Mouse (Mus musculus): ENCODE results near the gene Dnaic1.
A peak's percentile ranks its signal among the peaks of the same experiment; 100 is the strongest.

The Dnaic1 gene

DNA sequence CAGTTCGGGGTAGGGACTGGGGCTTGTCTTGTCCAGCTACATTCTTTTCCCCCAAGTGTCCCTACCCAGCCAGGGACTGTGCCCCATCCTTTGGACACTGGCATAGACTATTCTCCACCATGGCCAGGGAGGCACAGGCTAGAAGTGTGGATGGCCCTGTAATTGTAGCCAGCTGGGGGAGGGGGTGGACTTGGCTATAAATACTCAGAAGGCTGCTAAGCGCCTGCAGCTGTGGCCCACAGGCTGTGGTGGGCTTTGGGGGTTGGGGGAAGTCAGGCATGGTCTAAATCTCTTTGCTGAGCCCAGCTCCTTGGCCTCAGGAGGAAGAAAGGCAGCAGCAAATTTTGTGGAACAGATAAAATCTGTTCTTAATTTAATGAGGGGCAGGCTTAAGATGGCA is 66.3 kb downstream of the Dnaic1 start:
- no peak for DNase-seq (ENCODE audit: low spot score)

DNA sequence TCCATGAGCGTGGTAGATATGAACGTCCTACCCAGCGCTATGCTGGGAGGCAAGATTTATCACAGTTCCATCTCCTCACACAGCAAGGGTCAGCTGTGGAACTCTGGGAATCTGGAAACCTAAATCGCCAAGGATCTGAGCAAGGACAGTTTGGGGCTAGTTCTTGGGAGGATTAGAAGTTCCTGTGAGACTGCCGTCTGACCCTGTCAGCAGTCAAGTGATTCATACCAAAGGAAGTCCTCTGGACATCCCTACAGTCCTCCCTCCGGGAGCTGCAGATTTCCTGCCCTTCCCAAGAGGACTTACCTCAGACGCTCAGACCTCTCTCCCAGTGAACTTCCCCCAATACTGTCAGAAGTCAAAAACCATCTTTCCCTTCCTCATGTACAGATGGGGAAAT is 66.8 kb downstream of the Dnaic1 start:
- no peak for DNase-seq (ENCODE audit: low spot score)

DNA sequence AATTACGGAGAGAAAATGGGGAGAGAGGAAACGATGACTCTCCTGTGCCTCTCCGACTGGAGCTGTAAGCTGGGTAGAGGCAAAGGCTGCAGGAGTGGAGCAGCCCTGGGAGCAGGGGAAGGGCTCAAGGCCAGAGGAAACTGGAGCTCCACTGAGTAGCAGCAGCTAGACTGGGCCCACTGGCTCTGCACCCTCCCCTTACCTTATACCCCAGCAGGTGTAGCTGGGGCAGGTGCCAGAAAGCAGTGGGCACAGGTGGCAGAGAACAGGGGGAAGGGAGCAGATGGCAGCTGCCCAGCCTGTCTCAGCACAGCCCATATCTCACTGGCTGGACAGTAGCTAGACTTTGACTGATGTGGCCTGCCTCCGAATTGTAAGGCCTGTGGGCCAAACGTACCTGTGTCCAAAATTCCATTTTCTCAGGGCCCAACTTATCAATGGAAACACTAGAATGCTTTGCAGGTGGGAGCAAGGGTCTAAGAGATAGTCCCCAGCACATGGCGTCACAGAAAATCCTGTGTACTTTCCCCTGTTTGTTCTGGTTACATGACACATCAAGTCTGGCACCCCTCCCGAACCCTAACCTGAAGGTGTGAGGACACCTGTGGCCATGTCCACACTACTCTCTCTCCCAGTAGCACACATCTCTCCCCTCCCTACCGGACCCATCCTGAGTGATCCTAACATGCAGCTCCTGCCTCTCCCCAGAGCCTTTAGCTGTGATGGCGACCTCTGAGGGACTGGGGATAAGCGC is 67.5 kb downstream of the Dnaic1 start:
- no peak for DNase-seq (ENCODE audit: low spot score)

DNA sequence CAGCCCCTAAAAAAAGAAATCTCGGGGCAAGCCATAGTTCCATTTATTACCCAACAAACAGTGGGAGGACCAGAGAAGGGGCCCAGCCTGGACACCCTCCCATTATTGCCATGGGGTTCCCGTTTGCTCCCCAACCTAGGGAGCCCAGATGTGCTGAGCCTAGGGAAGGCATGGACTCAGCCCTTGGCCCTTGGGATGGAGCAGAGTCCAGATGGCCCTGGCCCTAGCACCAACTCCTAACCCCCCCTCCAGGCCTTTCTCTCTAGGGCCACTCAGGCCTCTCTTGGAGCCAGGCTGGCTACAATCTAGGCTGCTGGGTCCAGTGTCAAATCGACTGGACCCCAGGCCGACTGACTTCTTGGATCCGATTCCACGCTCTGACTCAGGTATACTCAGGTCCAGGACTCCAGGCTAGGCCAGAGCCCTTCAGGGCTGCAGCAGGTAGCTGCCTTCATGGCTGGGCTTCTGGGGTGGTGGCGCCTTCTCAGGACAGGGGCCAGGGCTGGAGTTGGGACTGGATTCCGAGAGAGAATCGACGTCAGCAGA is 68.7 kb downstream of the Dnaic1 start:
- DNase-seq (ENCODE audit: low spot score): no peak

DNA sequence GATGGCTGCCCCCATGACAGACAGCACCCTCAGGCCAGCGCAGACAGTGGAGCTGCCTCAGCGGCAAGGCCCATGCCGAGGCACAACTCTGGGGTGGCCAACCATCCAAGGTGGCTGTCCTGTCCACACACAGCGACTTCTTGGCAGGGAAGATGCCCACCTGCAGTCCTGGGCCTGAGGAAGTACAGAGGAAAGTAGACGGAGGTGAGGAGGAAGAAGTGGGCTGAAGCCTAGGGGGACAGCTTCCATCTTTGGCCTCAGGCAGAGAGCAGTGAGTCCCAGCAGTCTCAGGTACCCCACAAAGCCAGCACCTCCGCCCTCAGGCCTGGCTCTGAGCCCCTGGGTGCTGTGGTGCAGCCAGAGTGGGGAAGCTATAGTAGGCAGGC is 69.2 kb downstream of the Dnaic1 start:
- no peak for DNase-seq (ENCODE audit: low spot score)

DNA sequence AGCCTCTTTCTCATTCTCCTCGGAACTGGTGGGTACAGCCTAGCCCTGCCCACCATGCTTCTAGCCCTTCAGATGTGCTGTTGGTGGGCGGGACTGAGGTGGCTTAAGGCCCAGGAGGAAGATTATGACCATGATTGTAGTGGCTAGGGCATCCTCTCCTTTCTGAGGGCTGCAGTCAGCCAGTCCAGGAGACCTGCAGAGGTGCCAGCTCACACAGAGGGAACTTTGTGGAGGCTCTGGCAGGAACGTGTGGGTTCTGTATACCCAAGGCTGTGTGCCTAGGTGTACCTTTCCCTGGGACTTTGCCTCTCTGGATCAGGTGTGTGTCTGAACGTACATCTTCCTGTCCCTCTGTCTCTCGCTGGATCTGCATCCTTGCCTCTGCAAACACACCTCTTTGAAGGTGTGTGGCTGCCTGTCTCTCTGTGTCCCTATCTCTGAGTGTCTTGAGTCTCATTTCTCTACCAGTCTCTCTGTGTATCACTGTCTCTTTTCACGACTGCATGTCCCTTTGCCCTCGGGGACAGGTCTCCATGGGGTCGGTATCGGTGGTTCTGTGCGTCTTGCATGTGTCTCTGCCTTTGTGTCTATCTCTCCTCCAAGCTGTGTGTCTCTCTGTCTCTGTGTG is 69.8 kb downstream of the Dnaic1 start:
- no peak for DNase-seq (ENCODE audit: low spot score)

DNA sequence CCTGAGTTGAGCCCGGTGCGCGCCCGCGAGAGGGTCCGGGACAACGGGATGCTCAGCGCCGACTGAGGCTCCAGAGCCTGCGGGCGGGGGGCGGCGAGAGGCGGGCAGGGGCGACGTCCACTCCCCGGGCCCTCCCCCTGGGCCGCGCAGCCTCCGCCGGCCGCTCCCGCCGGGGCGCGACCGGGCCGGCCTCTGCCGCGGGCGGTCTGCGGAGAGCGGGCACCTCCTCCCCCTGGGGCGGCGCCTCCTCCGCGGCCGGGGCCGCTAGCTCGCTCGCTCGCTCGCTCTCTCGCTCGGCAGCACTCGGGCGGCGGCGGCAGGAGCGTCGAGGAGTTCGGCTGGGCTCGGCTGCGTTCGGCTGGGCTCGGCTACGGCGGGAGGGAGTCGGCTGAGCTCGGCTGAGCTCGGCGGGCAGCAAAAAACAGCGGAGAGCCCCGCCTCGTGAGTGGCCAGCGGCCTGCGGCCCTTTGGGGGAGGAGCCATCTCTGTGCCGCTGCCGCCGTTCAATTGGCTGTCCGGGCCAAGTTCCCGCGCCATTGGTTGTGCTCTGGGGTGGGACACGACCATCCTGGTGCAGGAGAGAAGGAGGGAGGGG is 70.4 kb downstream of the Dnaic1 start, which contains the start of gene Enho:
Enho (minus strand) TSS at position 412 of the 595 bp plus-strand sequence.
- DNase-seq (ENCODE audit: low spot score): peak; percentile 93

DNA sequence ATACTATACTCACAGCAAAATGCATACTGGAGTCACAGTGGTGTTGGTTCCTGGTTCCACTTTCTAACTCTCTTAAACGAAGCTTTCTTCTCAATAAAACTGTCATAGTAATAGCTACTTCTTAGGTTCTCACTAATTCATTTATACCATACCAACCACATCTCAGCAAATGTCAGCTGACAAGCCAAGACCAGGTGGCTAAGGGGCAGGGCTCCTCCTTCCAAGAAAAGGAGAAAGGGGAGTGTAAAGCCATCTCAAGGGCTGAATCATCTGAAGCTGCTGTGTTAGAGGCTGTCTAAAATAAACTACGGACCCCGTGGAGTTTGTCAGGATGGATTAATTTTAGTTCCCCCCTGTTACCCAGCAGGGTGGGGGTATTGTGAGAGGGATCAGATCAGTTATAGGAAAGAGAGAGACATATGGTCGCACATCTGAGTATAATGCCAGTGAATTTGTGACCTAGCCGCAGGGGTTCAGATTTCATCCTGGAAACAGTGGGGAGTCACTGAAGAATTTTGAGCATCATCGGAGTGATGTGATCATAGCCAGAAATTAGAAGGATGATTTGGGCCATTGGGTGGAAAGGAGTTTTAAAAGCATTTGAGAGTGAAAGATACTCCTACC is 71.7 kb downstream of the Dnaic1 start:
- DNase-seq (ENCODE audit: low spot score): no peak

DNA sequence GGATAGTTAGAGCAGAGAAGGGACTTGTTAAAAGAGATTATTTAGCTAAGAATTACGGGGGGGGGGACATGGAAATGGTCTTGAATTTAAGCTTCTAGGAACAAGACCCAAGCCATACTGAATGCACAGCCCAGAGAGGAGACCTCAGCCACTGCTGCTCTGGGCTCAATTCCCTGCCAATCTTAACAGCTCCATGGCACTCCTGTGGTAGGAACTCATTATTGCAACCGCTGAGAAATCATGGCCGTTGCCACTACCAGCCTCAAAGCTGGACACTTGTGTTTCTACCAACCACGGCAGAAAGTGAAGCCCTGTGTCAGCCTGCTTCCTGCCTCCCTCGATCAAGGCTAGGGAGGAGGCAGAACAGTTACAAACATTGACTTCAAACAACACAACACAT is 75.9 kb downstream of the Dnaic1 start:
- DNase-seq (ENCODE audit: low spot score): no peak

DNA sequence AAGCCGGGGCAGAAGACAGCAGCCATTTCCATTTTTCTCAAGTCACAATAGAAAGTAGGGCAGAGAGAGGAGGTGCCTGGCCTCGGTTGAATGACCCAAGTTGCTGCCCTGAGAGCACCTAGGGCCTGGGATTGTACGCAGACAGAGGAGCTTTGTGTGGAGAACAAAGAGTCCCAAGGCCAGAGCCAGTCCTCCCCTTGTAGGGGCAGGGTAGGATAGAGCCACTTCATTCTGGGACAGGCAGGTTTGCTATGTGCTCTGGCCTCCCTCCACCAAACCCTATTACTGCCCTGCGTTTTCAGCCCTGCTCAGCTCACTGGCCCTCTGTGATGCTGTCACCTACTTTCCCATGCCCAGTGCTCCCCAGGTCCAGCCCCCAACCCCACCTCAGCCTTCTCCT is 78.6 kb downstream of the Dnaic1 start:
- no peak for DNase-seq (ENCODE audit: low spot score)

DNA sequence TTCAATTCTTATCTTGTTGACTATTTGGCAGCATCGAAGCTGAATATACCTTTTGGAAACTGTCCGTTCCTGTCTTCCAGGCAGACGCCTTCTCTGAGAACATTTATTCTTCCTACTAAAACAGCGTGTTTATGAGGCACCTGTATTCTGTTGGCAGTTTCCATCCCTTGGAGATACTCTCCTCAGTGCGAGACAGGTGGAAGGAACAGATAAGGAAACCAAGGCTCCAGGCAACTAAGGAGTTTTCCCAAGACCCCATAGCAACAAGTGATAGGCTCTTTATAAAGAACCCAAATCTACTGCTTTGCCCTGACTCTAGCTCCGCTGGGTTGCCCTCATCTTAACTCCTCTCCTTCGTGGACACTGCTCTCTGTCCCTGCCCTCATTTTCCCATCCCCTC is 79.1 kb downstream of the Dnaic1 start:
- DNase-seq (ENCODE audit: low spot score): no peak

DNA sequence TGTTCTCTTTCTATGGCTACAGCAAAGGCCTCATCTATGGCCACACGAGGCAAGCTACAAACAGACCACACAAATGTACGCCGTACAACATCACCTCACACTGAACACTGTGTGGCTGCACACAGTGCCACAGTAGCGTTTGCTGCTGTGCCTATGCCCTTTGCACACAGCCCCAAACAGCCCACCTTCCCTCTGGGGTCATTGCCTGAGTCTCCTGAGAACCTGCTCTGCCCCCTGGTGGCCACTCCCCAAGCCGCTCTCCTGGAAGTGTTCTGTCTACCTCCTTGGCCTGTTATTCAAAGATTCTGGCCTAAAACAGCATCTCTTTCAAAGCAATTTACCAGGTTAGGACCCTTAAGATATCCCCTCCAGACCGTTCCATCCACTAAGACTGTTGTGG is 83.7 kb downstream of the Dnaic1 start:
- DNase-seq (ENCODE audit: low spot score): peak; percentile 65

DNA sequence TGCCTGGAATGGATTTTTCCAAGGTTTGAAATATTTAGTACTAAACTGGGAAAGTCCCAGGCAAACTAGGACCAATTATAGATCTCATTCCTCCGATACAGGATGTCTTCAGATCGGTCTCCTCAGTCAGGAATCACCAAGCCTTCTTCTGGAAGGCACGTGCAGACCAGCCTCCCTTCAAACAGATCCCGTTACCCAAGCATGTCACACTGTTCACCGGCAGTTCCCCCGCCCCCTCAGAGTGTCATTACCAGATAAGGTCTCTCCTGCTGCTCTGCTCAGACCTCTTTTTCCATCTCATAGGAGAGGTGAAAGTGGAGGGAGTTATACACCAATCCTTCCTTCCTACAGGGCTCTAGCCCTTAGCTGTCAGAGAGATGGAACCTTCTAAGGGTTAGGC is 84.2 kb downstream of the Dnaic1 start:
- DNase-seq (ENCODE audit: low spot score): no peak

DNA sequence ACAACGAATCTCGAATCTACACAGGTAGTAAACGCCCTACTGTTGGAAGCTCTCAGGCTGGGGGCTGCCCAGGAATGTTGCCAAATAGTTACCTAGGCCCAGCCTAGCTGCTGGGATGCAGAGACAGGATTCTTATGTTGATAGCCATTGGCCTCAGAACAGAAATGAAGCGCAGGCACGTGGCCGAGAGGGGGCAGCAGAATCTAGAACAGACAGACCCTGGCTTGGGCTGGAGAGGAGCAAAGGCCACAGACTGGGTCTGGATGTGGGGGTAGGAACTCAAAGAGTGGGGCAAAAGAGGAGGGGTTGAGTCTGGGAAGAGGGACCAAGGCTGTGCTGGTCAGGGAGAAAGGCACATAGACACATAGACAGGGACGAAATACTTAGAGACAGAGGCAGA is 84.6 kb downstream of the Dnaic1 start:
- peak; percentile 52 for DNase-seq (ENCODE audit: low spot score)

DNA sequence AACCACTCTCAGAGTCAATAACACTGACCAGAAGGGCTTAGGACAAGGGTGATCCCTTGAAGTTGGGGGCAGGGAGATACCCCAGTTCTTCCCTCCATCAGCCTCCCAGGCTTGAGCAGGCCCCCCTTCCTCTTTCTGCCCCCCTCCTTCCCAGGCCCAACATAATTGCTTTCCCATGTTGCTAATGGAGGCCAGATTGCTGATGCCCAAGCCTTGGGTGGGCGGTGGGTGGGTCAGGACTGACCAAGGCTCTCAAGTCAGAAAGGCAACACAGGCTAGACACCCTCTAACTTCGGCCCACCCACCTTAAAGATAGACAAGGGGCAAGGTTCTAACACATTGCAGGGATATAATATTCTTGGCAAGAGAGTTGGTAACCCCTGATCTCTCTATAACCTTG is 86.0 kb downstream of the Dnaic1 start:
- no peak for DNase-seq (ENCODE audit: low spot score)

DNA sequence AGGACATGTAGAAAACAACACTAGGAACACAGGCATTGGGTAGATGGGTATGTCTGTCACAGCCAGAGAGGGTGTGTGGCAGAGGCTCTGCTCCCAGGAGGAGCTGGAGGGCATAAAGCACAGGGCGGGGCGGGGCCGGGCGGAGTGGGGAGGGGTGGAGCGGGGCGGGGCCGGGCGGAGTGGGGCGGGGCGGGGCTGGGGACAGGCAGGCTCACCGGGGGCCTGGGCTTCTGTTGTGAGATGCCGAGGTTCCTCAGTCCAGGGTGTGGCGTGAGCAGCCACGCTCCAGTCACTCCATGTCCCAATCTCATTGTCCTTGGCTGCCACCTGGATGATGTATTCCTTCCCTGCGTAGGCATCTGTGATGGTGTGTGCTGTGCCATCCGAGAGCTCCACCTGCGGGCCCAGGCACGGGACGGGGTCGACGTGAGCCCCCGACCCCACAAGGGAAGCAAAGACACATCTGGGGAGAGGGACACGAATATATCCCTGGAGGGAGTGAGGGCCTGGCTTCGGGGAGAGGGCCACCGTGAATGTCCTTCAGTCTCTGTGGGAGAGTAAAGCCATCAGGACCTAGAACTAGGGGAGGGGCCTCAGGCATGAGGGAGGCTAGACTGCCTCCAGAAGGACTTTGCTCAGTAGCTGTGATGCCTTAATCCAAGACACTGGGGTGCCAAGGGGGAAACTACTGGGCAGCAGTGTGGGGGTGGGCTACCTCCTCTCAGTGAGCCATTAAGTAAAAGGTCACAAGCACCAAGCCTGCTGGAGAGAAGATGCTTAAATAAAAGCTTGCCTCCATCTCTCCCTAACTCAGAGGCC is 89.2 kb downstream of the Dnaic1 start:
- no peak for DNase-seq (ENCODE audit: low spot score)

DNA sequence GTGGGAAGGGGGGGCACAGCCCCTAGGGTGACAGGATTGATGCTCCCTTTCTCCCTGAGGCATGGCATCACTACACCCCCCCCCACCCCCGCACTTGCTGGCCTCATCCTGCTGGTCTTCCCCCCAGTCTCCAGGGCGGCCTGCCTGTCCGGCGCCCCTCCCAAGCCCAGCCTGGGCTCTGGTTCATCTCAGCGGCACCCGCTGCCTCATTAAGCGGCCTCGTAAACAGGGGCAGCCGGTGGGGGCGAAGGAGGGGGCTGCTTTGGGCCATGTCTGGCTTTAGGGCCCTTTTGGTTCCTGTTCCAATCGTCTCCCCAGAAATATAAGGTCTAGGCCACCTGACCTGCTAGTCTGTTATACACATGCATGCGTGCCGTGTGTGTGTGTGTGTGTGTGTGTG is 90.0 kb downstream of the Dnaic1 start:
- DNase-seq (ENCODE audit: low spot score): no peak

DNA sequence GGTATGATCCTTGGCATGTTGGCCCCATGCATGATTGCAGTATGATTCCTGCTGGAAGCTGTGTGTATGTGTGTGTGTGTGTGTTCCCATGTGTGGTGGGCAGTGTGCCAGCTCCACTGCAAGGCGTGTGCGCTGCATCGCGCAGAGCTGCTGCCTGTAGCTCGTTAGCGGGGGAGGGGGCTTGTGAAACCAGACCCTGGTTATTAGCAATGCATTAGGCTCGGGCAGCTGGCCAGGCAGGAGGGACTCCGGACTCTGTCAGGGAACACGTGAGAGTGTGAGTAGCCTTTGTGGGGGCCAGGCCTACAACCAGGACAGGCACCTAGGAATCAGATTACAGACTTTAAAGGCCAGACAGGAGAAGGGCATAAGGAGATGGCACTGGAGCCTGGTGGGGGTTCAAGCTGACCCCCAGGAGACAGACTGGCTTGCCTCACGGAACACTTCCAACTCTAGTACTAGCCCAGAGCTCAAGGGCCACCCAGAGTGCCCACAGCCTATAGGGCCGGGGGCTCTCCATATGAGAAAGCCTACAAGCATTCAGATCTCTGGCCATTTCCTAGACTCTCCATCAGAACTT is 91.4 kb downstream of the Dnaic1 start:
- no peak for DNase-seq (ENCODE audit: low spot score)

DNA sequence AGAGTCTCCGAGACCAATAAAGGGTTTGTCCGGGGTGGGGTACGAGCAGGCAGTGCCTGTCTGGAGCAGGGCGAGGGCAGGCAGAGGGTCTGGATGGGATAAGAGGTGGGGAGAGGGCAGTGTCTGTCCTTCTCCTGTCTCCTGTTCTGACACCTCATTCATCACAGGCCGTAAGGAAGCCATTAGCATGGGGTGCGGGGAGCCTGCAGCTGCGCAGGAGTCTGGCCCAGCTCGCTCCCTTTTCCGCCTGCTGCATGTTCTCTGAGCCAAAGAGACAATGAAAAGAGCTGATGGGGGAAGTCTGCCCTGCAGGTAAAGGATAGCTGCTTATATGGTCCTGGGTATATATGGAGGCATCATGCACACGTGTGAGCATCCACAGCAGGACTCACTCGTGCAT is 93.1 kb downstream of the Dnaic1 start:
- DNase-seq (ENCODE audit: low spot score): no peak

DNA sequence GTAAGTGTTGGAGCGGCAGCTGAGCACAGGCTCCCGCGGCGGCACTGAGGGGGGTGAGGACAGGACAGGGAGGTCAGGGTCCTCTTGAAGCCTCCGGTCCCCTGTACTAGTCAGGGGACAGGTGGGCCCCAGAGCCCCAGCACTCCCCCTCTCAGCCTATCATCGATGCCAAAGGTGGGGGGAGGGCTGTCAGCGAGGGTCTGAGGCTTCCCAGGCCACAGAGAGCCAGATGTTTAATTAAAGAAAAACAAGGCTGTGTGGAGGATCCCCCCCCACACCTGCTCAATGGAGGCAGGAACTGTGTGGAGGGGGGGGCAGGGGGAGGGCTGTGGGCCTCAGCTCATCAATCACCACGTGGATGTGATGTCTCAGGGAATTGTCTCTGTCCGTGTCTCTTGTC is 94.0 kb downstream of the Dnaic1 start:
- no peak for DNase-seq (ENCODE audit: low spot score)

DNA sequence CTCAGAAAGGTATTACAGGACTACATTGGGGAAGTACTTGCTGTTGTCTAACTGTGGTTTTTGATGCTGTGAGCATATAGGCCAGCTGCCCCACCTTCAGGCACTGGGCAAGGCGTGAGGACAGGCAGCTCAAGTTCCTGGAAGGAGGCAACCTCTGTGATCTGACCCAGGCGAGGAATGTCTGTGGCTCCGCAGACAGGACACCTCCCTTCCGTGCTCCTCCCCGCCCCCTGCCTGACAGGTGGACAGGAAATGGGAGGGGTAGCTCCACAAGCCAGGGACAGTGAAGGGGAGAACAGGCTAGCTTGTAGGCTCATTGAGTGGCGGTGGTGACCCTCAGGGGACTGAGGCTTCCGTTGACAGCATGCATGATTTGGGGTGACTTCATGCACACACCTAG is 95.0 kb downstream of the Dnaic1 start:
- DNase-seq (ENCODE audit: low spot score): no peak

All from ovary, postnatal 14 days (tissue).